Mouse (Mus musculus): ENCODE results near the gene Hdgf.

GRCm38 (mm10) chr3:87893367-87893905 lies 12.7 kb upstream of the Hdgf start:
- TF ChIP-seq CTCF (IDR thresholded peaks at IDR 0.05; ENCODE audit: insufficient read depth, low read depth, low read length) (no peak), POLR2A (IDR thresholded peaks at IDR 0.05; ENCODE audit: insufficient read depth, low read depth, low read length) (no peak)

Measured in olfactory bulb, adult 2 months (tissue).